Mouse (Mus musculus) B cell, adult 62 days (primary cell): ENCODE results near the gene Prcp. TPM values are rescaled to one million over a fixed set of nuclear protein-coding genes. Genes with fewer than 3 reads are reported as not detected.

Experiments used
- total RNA-seq: library from RNA; stranded (reverse); gene quantifications from 4 replicates; pipeline ENCODE4 v1.2.4, GENCODE M21; 2023

The Prcp gene
- total RNA-seq: 43.7 to 48.5 TPM (median 46.7 TPM) in 4 replicates

DNA sequence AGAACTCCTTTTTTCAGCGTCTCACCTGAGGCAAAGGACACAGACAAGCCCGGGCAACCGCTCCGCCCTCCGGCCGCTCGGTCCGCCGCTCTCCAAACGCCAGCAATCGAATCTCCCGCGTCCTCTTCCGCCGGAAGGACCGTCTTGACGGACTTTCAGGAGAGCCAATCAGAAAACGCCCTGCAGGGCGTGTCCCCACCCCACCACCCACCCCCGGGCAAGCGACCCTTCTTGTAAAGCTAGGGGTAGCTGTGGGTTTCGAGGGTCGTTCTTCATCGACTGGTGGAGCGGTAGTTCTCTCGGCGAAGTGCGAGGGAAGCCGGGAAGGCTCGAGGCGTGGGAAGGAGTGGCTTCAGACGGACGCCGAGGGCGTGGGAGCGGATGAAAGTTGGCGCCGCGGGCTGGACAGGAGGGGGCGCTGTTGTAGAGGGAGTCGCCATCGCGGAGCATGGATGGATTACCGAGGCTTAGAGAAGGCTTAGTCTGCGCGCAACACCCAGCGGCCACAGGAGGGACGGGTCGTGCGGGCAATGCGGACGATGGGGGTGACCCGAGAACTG is at the start of gene Prcp, which contains the start of gene Ddias:
Gene Prcp, plus strand, starts transcription at position 355 of the 560 bp plus-strand sequence.
Gene Ddias, minus strand, starts transcription at position 132 of the 560 bp plus-strand sequence.

Other genes starting within 250 kb of the Prcp start
- gene Ankrd42, start 237.3 kb upstream of the Prcp start, total RNA-seq: 0.35 to 0.55 TPM (median 0.43 TPM) in 4 replicates
- gene Pcf11, start 204.5 kb upstream of the Prcp start, total RNA-seq: 328 to 355 TPM (median 339 TPM) in 4 replicates
- 95.7 to 109 TPM (median 103 TPM) in 4 replicates for gene Rab30, start 132.9 kb upstream of the Prcp start, total RNA-seq
- gene Ddias, start 223 bp upstream of the Prcp start, total RNA-seq: 2.0 to 4.9 TPM (median 4.3 TPM) in 4 replicates
- not detected in 4 replicates for gene Fam181b, start 205.4 kb downstream of the Prcp start, total RNA-seq